Mouse (Mus musculus) adrenal gland, postnatal 0 days (tissue): ENCODE results near the gene Rabep1. TPM values are rescaled to one million over a fixed set of nuclear protein-coding genes. Genes with fewer than 3 reads are reported as not detected.

Experiments
- polyA plus RNA-seq: library from polyadenylated mRNA; unstranded; fragments of >200 nt; fragmentation: Nextera tagmentation; extraction: Ambion mirVana; gene quantifications from 2 replicates; pipeline ENCODE4 v1.2.1, GENCODE M21; 2015

The Rabep1 gene
- polyA plus RNA-seq = 39.8 and 75.7 TPM in 2 replicates

DNA sequence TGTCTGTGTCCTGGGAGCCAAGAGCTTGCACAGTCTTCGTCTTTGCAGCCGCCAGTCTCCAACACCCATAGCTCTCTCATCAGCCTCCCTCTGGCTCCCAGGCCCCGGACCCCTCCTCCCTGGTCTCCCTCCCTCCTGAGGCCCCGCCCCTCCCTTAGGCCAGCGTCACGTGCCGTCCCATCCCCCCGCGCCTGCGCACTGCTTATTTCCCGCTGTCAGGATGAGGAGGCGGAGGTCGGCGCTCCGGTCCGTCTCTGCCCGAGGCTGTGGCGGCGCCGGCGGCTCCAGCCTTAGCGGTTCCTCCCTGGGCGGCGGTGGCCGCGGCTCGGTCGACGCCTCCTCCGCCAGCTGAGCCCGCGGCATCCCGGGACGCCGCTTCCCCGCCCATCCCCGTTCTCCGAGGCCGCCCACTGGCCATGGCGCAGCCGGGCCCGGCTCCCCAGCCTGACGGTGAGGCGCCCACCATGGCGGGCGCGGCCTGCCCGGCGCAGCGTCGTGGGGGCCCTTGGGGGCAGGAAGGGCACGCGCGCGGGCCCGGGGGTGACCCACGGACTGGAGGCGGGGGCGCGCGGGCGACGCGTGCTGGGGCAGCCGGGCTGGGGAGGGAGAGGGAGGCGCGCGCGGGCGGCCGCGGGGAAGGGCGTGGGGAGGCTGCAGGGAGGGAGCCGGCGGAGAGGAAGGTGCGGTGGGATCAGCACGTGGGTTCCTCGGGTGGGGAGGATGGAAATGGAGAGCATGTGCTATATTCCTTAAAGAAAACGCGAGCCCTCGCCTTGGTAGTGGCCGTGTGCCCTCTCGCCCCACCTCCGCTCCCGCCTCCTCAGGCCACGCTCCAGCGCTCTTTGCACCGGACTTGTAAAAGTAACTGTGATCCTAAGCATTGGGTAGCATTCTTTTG is at the start of gene Rabep1:
Rabep1 (plus strand) TSS at position 220 of the 898 bp plus-strand sequence.

DNA sequence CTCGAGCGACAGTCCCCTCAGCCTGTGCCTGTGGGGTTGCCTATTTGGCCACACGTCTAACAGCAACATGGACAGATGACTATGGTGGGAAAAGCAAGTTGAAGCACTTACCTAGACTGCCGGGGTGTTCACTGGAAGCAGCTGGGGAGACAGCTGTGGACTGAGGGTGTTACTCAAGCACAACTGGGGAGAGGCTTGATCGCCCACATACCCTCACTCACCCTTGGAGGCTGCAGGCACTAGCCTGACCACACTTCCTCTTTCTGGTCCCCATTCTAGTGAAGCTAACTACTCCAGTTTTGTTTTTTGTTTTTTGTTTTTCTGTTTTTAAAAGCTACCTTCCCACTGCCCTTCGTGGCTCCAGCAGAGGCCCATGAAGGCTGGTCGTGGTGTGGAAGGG is 32.2 kb upstream of the Rabep1 start, which contains the start of gene Scimp:
Scimp (minus strand) TSS at position 222 of the 400 bp plus-strand sequence.

DNA sequence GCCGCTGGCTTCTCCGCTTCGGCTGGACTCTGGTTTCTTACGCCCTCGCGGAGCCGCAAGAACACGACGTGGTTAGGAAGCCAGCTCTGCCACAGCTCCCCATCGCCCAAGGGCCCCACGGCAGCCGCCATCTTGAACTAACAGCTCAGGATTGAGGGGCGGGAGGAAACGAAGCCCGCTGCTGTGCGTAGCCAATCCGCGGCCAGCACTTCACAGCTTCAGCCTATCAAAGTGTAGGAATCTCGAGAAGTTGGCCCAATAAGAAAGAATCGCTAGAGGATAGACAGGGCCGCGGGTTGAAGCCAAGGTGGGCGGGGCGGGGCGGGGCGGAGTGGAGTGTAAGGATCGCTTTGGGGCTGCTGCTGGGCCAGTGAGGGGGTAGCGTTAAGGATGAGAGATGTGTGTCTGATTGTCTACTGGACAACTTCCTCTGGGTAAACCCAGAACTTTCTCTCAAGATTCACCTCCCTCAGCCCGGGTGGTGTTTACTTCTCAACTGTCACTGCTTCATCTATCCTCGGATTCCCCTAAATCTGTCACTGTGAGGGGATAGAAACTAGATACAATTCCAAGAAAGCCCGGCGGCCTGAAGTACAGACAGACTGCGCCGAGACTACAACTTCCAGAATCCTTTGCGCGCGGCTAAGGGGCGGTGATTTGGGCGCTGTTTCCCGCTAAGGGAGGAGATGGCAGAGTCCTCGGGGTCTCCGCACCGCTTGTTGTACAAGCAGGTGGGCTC is 125.4 kb downstream of the Rabep1 start, which contains the start of the genes Nup88 and Rpain:
Nup88 (minus strand) TSS at position 153 of the 739 bp plus-strand sequence.
Rpain (plus strand) TSS at position 393 of the 739 bp plus-strand sequence.

DNA sequence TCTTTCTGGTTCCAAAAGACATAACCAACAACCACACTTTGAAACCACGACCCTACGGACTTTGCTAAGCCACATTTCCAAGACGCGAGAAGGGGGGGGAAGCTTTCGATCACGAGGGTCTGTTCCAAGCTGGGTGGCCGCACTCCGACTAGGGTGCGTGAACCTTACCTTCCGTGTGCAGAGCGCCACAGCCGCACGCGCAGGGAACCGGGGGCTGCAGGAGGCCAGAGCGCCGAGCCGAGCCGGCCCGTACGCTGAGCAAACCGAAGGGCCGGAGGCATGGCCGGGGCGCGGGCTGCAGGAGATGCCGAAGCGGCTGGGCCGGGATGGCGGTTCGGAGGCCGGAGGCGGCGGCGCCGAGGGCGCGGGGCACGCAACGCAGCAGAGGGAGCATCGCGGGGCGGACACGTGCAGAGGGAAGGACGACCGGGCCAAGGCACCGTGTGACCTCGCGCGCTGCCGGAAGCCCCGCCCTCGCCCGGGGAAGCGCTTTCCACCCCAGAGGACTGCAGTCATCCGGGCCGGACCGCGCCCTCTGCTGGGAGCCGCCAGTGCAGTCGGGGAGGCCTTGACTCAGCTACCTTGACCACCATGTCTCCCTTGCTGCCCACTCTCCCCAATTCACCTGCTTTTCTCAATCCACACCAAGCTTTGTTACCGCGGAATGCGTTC is 138.1 kb downstream of the Rabep1 start, which contains the start of gene C1qbp:
C1qbp (minus strand) TSS at position 470 of the 672 bp plus-strand sequence.

Other genes with a start within 250 kb of the Rabep1 start
- not detected in 2 replicates for gene 4930544D05Rik, start 228.9 kb upstream of the Rabep1 start, polyA plus RNA-seq
- 0.30 TPM in 1 of 2 replicates, not detected in the other for gene Chrne, start 225.6 kb upstream of the Rabep1 start, polyA plus RNA-seq
- 0.19 and 0.47 TPM in 2 replicates for gene Gp1ba, start 205.7 kb upstream of the Rabep1 start, polyA plus RNA-seq
- gene Rnf167, start 197.5 kb upstream of the Rabep1 start, polyA plus RNA-seq = 69.6 and 99.5 TPM in 2 replicates
- 105 and 154 TPM in 2 replicates for gene Slc25a11, start 197.3 kb upstream of the Rabep1 start, polyA plus RNA-seq
- gene Pfn1, start 190.1 kb upstream of the Rabep1 start, polyA plus RNA-seq = 1,006 and 1,381 TPM in 2 replicates
- 14.3 and 21.6 TPM in 2 replicates for gene Eno3, start 187.6 kb upstream of the Rabep1 start, polyA plus RNA-seq
- 91.7 and 114 TPM in 2 replicates for gene Spag7, start 175.4 kb upstream of the Rabep1 start, polyA plus RNA-seq
- 8.7 and 12.8 TPM in 2 replicates for gene Camta2, start 156.7 kb upstream of the Rabep1 start, polyA plus RNA-seq
- 7.0 and 12.5 TPM in 2 replicates for gene Inca1, start 144.6 kb upstream of the Rabep1 start, polyA plus RNA-seq
- gene Kif1c, start 144.2 kb upstream of the Rabep1 start, polyA plus RNA-seq = 2.4 and 3.8 TPM in 2 replicates
- gene Zfp3, start 80.6 kb upstream of the Rabep1 start, polyA plus RNA-seq = 4.8 and 7.6 TPM in 2 replicates
- gene Scimp, start 32.2 kb upstream of the Rabep1 start, polyA plus RNA-seq = 0.41 and 0.43 TPM in 2 replicates
- gene Nup88, start 125.2 kb downstream of the Rabep1 start, polyA plus RNA-seq = 58.8 and 75.3 TPM in 2 replicates
- gene Rpain, start 125.4 kb downstream of the Rabep1 start, polyA plus RNA-seq = 75.0 and 94.4 TPM in 2 replicates
- 140 and 216 TPM in 2 replicates for gene C1qbp, start 138.2 kb downstream of the Rabep1 start, polyA plus RNA-seq
- 5.4 and 8.7 TPM in 2 replicates for gene Dhx33, start 159.7 kb downstream of the Rabep1 start, polyA plus RNA-seq
- gene Mis12, start 174.8 kb downstream of the Rabep1 start, polyA plus RNA-seq = 13.4 and 19.6 TPM in 2 replicates
- gene Derl2, start 175.1 kb downstream of the Rabep1 start, polyA plus RNA-seq = 89.6 and 99.1 TPM in 2 replicates
- 57.9 and 149 TPM in 2 replicates for gene 6330403K07Rik, start 188.7 kb downstream of the Rabep1 start, polyA plus RNA-seq